Mouse (Mus musculus) urinary bladder, postnatal 4 days (tissue): ENCODE results near the gene Gpr18.

Experiments
- DNase-seq, 2 experiments: peaks; one replicate each; pipeline ENCODE4 v3.0.0; 2021 to 2022; ENCODE audit warnings: low spot score in 2 of 2

Gpr18 gene

GRCm38 (mm10) chr14:121915621-121916020 lies at the start of gene Gpr18:
Gpr18 (minus strand) TSS chr14:121915781.
- DNase-seq = no peak

DNA sequence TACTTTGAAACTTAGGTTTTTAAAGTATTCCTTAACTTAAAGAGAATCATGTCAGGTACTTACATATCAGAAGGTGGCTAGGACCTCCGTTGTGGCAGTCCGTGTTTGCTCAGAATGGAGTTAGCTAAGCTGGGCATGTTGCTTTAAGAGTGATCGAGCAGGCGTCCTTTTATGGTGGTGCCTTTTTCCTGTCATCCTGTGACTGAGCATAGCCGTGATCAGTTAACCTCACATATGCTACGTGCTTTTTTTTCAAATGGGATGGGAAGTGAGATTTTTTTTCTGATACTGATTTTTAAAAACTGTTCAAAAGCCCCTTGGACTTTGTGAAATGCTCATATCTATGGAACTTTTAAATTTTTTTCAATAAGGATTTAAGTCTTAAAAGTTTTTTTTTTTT lies 49.4 kb upstream of the Gpr18 start, which contains the start of gene Gpr183:
Gene Gpr183, minus strand, starts transcription at position 206 of the 400 bp plus-strand sequence.
- no peak for DNase-seq

GRCm38 (mm10) chr14:121963942-121964335 lies 48.4 kb upstream of the Gpr18 start:
- no peak for DNase-seq

GRCm38 (mm10) chr14:121963251-121963941 lies 47.8 kb upstream of the Gpr18 start:
- no peak for DNase-seq

GRCm38 (mm10) chr14:121962128-121962890 lies 46.7 kb upstream of the Gpr18 start:
- no peak for DNase-seq

GRCm38 (mm10) chr14:121961496-121962127 lies 46.0 kb upstream of the Gpr18 start:
- no peak for DNase-seq

DNA sequence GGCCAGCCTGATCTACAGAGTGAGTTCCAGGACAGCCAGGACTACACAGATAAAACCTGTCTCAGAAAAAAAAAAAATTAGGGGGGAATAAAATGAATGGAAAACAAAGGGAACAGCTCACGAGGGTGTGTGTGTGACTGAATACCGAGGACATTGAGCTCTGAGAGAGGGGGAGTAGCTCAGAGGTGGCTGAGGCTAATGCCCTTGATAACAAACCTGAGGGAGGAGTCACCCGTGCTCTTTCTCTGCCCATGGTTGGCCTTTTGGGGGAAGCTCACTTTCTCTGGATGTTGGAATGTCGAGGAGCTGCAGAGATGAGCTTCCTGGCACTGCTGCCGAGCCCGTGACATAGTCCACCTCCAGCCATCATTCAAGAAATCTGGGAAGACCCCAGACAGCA lies 45.4 kb upstream of the Gpr18 start:
- no peak for DNase-seq

DNA sequence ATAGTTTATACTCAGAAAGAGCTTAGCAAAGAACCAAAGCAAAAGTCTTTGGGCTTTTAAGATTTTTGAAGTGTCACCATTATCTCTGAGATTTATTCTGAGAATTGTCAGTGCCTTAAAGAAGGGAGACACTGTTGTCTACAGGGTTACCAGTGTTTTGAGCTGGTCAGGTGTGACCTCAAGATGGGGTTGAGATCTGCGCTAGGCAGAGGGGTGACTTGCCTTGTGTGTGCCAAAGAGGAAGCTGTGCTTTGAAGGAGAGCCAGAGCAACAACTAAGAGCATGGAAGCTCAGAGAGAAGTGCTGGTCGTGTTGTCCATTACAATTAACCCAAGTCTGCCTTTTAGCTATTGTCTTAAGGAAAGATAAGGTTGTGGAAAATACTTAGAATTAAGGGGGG lies 45.0 kb upstream of the Gpr18 start:
- DNase-seq = no peak

DNA sequence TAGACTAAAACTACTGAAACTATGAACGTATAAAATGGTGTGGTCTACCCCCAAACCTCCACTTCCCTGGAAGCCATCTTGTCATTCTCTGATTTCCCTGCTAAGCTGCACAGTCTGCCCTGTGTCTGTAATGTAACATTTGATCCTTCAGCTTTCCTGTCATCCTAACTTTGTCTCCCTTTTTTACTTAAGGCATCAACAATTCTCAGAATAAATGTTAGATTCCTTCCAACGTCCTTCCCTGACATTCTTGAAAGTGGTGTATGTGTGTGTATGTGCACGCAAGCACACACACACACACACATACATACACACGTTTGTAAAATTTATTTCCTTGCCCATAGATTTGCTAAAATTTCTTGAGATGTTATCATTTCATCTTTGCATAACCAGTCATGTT lies 44.5 kb upstream of the Gpr18 start:
- DNase-seq = no peak

- no peak for DNase-seq
Observed at GRCm38 (mm10) chr14:121959538-121959980, 44.0 kb upstream of the Gpr18 start.

DNA sequence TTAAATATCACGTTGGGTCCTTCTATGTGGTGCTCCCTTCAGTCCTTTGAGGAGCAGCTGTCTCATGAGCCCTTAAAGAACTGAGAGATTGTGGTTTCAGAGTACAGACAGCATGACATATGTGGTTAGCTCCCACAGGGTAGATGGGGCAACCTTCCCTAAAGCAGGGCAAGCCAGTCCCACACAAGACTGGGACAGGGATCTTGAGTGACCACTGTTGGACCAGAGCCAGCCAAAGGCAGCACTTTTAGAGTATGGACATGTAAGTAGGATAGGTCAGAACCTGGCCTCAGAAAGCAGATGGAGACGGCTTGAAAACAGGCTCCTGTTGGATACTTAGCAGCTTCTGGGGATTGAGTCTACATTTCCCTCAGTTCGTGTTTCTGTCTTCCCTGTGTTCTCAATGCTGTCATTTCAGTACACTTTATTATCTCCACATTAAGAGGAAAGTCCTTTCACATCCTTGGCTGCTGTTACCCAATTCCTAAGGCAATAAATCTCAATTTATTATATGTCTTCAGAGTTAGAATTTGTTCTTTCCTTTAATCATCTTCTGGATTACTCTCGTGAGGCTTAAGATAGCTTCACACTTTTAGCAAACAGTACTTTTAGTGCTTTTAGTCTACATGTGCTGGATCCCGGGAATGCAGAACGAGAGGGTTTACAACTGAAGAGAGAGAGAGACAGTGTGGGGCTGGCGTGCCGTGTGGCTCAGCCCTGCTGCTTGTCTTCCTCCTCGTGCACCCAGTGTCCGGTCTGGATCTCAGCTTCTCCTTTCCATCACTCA lies 43.4 kb upstream of the Gpr18 start:
- no peak for DNase-seq

GRCm38 (mm10) chr14:121958041-121958750 lies 42.6 kb upstream of the Gpr18 start:
- no peak for DNase-seq

DNA sequence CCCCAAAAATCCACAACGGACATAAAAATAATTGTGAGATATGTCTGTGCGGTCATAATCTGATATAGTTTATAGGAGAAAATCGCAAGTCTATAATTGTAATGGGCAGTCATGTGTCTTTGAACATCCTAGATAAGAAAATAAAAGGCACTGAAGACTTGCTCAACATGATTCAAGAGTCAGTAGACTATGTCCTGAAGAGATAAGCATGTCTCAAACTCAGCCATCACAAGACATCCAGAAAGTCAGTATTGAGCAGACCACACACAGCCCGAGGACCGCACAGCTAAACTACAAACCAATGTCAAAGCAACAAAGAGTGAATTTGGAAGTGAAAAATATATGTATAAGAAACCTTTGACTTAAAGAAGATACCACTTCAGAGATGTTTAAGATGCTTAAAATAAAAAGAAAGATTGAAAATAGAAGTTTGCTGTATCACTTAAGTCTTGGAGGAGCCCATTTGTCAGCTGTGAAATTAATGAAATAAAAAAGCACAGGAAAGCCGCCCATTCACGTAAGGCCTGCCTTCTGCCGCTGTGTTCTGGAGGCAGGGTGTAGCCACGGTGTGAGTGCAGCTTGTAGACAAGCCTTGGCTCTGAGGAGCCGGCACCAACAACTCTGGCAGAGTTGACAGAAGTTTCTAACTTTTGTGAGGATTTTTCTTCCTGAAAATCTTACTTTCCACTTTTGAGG lies 41.7 kb upstream of the Gpr18 start:
- no peak for DNase-seq

- DNase-seq = no peak
Observed at GRCm38 (mm10) chr14:121956291-121956690, 40.7 kb upstream of the Gpr18 start.

GRCm38 (mm10) chr14:121955176-121955795 lies 39.7 kb upstream of the Gpr18 start:
- DNase-seq = no peak

DNA sequence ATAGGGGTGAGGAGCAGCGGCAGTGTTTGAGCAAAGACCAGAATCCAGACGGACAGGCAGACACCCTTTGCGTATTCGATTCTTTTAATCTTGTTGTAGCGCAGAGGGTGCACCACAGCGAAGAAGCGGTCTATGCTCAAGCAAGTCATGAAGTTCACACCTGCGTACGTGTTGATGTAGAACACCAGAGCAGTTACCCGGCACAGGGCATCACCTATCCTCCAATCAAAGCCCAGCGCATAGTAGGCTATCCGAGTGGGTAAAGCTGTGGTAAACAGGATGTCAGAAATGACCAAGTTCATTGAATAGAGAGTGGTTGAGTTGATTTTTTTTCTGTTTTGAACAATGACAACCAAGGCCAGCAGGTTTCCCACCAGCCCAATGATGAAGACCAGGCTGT lies 39.0 kb upstream of the Gpr18 start:
- no peak for DNase-seq

- no peak for DNase-seq
Observed at GRCm38 (mm10) chr14:121954129-121954528, 38.5 kb upstream of the Gpr18 start.

DNA sequence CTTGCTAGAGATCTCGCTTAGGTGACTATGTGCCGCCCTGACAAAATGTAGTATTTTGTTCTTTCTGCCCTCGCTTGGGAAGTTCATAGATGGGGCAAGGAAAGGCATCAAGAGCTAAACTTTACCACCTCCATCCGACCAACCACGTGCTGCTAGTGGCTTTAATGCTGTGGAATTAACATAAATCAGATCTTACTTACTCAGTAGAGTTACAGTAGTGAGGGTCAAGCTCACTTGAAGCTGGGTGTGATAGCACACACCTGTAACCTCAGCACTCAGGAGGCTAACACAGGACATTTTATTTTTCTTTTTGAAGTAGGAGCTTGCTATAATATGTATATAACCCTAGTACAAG lies 36.4 kb upstream of the Gpr18 start:
- no peak for DNase-seq

DNA sequence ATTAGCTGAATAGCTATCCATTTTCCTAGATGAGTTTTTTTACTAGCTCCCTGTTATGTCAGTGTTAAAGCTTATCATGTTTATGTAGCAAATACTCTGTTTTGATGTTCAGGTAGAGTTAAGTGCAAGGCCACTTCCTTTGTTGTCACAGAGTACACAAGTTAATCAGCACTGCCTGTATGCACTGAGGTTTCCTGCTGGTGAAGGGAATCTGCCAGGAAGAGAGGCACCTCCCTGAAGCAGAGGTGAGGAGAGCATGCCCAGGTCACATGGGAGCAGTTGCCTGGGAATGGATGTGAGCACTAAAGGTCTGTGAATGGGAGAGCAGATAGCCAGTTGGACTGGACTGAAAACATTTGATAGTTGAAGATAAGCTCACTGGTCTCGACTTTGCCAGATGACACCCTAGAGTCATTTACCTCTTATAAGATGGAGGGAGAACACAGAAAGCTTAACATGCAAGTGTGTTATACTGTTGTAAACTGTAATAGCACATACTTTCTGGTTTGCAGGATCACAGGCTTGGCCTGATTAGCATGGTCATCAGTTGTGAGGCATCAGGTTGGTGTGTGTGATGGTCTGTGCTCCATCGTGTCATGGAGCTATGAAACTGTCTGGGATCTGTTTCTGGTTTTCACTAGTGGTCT lies 35.9 kb upstream of the Gpr18 start:
- no peak for DNase-seq

DNA sequence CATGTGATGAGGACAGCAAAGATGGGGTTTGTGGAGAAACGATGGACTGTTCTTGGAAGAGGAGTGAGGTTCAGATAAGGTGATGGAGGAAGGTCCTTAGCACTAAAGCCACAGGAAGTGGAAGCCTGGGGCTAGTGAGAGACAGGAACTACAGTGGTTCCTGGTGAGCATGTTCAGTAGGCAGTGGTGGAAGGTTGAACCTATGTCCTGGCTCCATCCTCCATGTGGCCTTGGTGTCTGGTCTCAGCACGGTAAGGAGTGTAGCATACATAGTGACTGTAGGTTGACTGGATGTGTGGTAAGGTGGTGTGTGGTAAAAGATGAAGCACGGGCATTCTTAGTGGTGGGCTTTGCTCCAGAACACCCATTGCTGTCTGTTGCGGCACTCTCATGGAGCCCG lies 34.3 kb upstream of the Gpr18 start:
- peak in 1 of 2 experiments; percentile 8 for DNase-seq
